Mouse (Mus musculus) embryonic stem cell, embryonic (primary cell): ENCODE data around the gene Dach1.

Experiments
- CTCF ChIA-PET, 4 experiments: fragments of 300-600 bp in 2 of 4; fragments of 350-600 bp in 2 of 4; sonication (Branson Sonifier 250); formaldehyde crosslinking; loops; one replicate each; lab custom pipeline; 2022; ENCODE audit warnings: inconsistent platforms in 2 of 4; lab: Charles Lee
- POLR2A ChIA-PET, 4 experiments: fragments of 300-600 bp in 2 of 4; fragments of 350-600 bp in 2 of 4; sonication (Branson Sonifier 250); formaldehyde crosslinking; loops; one replicate each; lab custom pipeline; 2022; ENCODE audit warnings: antibody characterized with exemption in 4 of 4, inconsistent platforms in 1 of 4; lab: Charles Lee

Dach1 gene

GRCm38 (mm10) chr14:98169421-98170076, at the start of gene Dach1:
Dach1 (minus strand) TSS chr14:98169765.
- POLR2A ChIA-PET, result interaction anchor here in 1 of 4 experiments (0.6 to 0.8 kb wide), 2 partner anchors 32 to 72 kb away, joined by 3 read pairs; no protein-coding TSS in a partner anchor
- CTCF ChIA-PET, result interaction anchor here in 2 of 4 experiments (0.8 to 0.9 kb wide), 2 partner anchors 12 to 637 kb away, joined by 3 to 4 read pairs; no protein-coding TSS in a partner anchor

GRCm38 (mm10) chr14:98200089-98200488, 30.5 kb upstream of the Dach1 start:
- POLR2A ChIA-PET, result no interaction called here
- CTCF ChIA-PET, result no interaction called here

GRCm38 (mm10) chr14:98181545-98181944, 12.0 kb upstream of the Dach1 start:
- CTCF ChIA-PET, result interaction anchor here in 1 of 4 experiments (1.4 kb wide), 1 partner anchor 11 kb away, joined by 4 read pairs; no protein-coding TSS in a partner anchor

GRCm38 (mm10) chr14:98173831-98174230, 4.3 kb upstream of the Dach1 start:
- CTCF ChIA-PET, result no interaction called here
- POLR2A ChIA-PET, result no interaction called here

More at GRCm38 (mm10) chr14:98181545-98181944, 12.0 kb upstream of the Dach1 start:
- POLR2A ChIA-PET, result no interaction called here

- POLR2A ChIA-PET, result no interaction called here
- CTCF ChIA-PET, result no interaction called here
Measured at GRCm38 (mm10) chr14:98172394-98172905, 2.9 kb upstream of the Dach1 start.

- POLR2A ChIA-PET, result no interaction called here
- CTCF ChIA-PET, result no interaction called here
Measured at GRCm38 (mm10) chr14:98171861-98172260, 2.3 kb upstream of the Dach1 start.

GRCm38 (mm10) chr14:98168908-98169401, 610 bp downstream of the Dach1 start:
- ChIA-PET CTCF (no interaction called here), POLR2A (no interaction called here)

- CTCF ChIA-PET, result no interaction called here
- POLR2A ChIA-PET, result no interaction called here
Measured at GRCm38 (mm10) chr14:98168039-98168907, 1.3 kb downstream of the Dach1 start.

GRCm38 (mm10) chr14:98167186-98168038, 2.2 kb downstream of the Dach1 start:
- CTCF ChIA-PET, result interaction anchor here in 1 of 4 experiments (0.6 to 0.7 kb wide), 2 partner anchors 50 to 1281 kb away, joined by 3 to 4 read pairs; no protein-coding TSS in a partner anchor
- POLR2A ChIA-PET, result no interaction called here

GRCm38 (mm10) chr14:98166318-98166976, 3.1 kb downstream of the Dach1 start:
- CTCF ChIA-PET, result interaction anchor here in 1 of 4 experiments (0.6 to 0.7 kb wide), 2 partner anchors 51 to 866 kb away, joined by 4 to 6 read pairs; no protein-coding TSS in a partner anchor
- POLR2A ChIA-PET, result no interaction called here

GRCm38 (mm10) chr14:98156753-98157152, 12.8 kb downstream of the Dach1 start:
- POLR2A ChIA-PET, result no interaction called here
- CTCF ChIA-PET, result no interaction called here

- ChIA-PET POLR2A (no interaction called here), CTCF (no interaction called here)
Measured at GRCm38 (mm10) chr14:98155725-98156392, 13.7 kb downstream of the Dach1 start.

GRCm38 (mm10) chr14:98154832-98155422, 14.6 kb downstream of the Dach1 start:
- CTCF ChIA-PET, result no interaction called here

GRCm38 (mm10) chr14:98141758-98142157, 27.8 kb downstream of the Dach1 start:
- POLR2A ChIA-PET, result no interaction called here
- CTCF ChIA-PET, result no interaction called here

More at GRCm38 (mm10) chr14:98154832-98155422, 14.6 kb downstream of the Dach1 start:
- POLR2A ChIA-PET, result no interaction called here

GRCm38 (mm10) chr14:98138873-98139665, 30.5 kb downstream of the Dach1 start:
- POLR2A ChIA-PET, result no interaction called here
- CTCF ChIA-PET, result no interaction called here

GRCm38 (mm10) chr14:98134546-98134945, 35.0 kb downstream of the Dach1 start:
- POLR2A ChIA-PET, result no interaction called here

GRCm38 (mm10) chr14:98123032-98123431, 46.5 kb downstream of the Dach1 start:
- CTCF ChIA-PET, result no interaction called here
- POLR2A ChIA-PET, result no interaction called here

More at GRCm38 (mm10) chr14:98134546-98134945, 35.0 kb downstream of the Dach1 start:
- CTCF ChIA-PET, result no interaction called here
